Mouse (Mus musculus): ENCODE data around the gene Stip1. TPM values are rescaled to one million over a fixed set of nuclear protein-coding genes. Genes with fewer than 3 reads are reported as not detected.
A peak's percentile ranks its signal among the peaks of the same experiment; 100 is the strongest.

The Stip1 gene
- polyA plus RNA-seq, 1 experiment from 2014 or later = 244 TPM

DNA sequence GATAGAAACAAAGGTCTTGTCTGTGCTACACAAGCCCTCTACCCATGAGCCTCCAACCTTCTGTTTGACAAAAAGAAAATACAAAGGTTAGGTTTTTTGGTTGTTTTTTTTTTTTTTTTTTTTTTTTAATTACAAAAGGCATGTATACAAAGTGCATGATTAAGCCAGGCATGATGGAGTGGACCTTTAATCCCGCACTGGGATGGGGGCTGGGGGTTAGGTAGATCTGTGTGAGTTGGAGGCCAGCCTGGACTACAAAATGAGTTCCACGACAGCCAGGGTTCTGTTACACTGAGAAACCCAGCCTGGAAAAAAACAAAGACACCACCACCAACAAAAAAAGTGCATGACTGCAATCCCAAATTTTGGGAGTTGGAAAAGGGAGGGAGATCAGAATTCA is 1.4 kb upstream of the Stip1 start:
- Histone ChIP-seq H3K4me1 (peaks cover 20% of the 10 kb centered on the region), H3K36me3 (no peaks in the 10 kb centered on the region), H3K9me3 (replicated peaks) (no peaks in the 10 kb centered on the region), H3K4me2 (replicated peaks) (peak overlapping the region; percentile 83; the same call in 1 of the 2 replicates), H3K4me3 (replicated peaks) (peak overlapping the region; percentile 52), H3K9ac (no peak overlapping the region), H3K27me3 (no peaks in the 10 kb centered on the region), H3K27ac (replicated peaks) (no peak overlapping the region)
- 89% methylated on average over 2 of the region's 2 CpGs for WGBS
- no peak for ATAC-seq (ENCODE audit: insufficient number of reproducible peaks, low FRiP score, low TSS enrichment, low read depth)

GRCm38 (mm10) chr19:7040637-7041130 is 917 bp upstream of the Stip1 start:
- Histone ChIP-seq H3K27ac (replicated peaks) (peak overlapping the region; percentile 94), H3K4me2 (replicated peaks) (peak overlapping the region; percentile 83), H3K4me1 (peaks cover 20% of the 10 kb centered on the region), H3K4me3 (replicated peaks) (peak overlapping the region; percentile 52), H3K27me3 (no peaks in the 10 kb centered on the region), H3K9me3 (replicated peaks) (no peaks in the 10 kb centered on the region), H3K9ac (peak overlapping the region; percentile 68), H3K36me3 (peaks cover 2% of the 10 kb centered on the region; the same call in 1 of the 2 replicates)
- WGBS = 21% methylated on average over 13 of the region's 13 CpGs
- ATAC-seq (ENCODE audit: insufficient number of reproducible peaks, low FRiP score, low TSS enrichment, low read depth) = no peak

- peak overlapping the region; percentile 64 for H3K4me2 ChIP-seq (replicated peaks)
- H3K27ac ChIP-seq (replicated peaks) = peak overlapping the region; percentile 89
- H3K4me3 ChIP-seq (replicated peaks) = peak overlapping the region; percentile 83
- peaks cover 20% of the 10 kb centered on the region for H3K4me1 ChIP-seq
- 1% methylated on average over 35 of the region's 35 CpGs for WGBS
- no peaks in the 10 kb centered on the region for H3K9me3 ChIP-seq (replicated peaks)
- peaks cover 14% of the 10 kb centered on the region for H3K36me3 ChIP-seq
- H3K27me3 ChIP-seq = no peaks in the 10 kb centered on the region
- peak; percentile 6; the same call in 1 of the 2 replicates for ATAC-seq (ENCODE audit: insufficient number of reproducible peaks, low FRiP score, low TSS enrichment, low read depth)
- H3K9ac ChIP-seq = peak overlapping the region; percentile 73
Observed at GRCm38 (mm10) chr19:7039088-7039720, 563 bp downstream of the Stip1 start.

- H3K4me1 ChIP-seq = peaks cover 14% of the 10 kb centered on the region
- H3K4me2 ChIP-seq (replicated peaks) = no peak overlapping the region
- no peaks in the 10 kb centered on the region for H3K9me3 ChIP-seq (replicated peaks)
- H3K9ac ChIP-seq = no peak overlapping the region
- no peak overlapping the region for H3K27ac ChIP-seq (replicated peaks)
- 84% methylated on average over 5 of the region's 5 CpGs for WGBS
- no peaks in the 10 kb centered on the region for H3K27me3 ChIP-seq
- ATAC-seq (ENCODE audit: insufficient number of reproducible peaks, low FRiP score, low TSS enrichment, low read depth) = no peak
- no peak overlapping the region for H3K4me3 ChIP-seq (replicated peaks)
- H3K36me3 ChIP-seq = peaks cover 64% of the 10 kb centered on the region
Observed at GRCm38 (mm10) chr19:7034006-7034405, 5.8 kb downstream of the Stip1 start.

DNA sequence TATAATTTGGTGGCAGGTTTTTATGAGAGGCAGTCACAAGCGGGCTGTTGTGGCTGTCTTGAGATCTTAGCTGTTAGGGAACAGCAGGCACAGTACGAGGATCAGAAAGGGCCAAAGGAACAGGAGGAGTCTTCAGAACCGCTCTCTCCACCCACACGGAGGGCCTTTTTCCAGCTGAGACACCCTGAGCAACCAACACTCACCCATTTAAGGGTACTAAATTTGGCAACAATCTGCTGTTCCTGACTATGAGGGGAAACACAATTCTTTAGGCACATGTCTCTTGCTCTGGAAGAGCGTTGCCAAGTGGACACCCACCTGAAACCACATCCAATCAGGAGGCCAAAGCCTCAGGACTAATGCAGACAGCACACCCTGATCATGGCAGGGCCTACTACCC is 10.2 kb downstream of the Stip1 start:
- 94% methylated on average over 5 of the region's 5 CpGs for WGBS
- no peak overlapping the region for H3K4me2 ChIP-seq (replicated peaks)
- H3K27me3 ChIP-seq = no peaks in the 10 kb centered on the region
- no peak overlapping the region for H3K27ac ChIP-seq (replicated peaks)
- H3K4me3 ChIP-seq (replicated peaks) = no peak overlapping the region
- H3K9me3 ChIP-seq (replicated peaks) = no peaks in the 10 kb centered on the region
- peaks cover 90% of the 10 kb centered on the region for H3K36me3 ChIP-seq
- no peak for ATAC-seq (ENCODE audit: insufficient number of reproducible peaks, low FRiP score, low TSS enrichment, low read depth)
- no peaks in the 10 kb centered on the region for H3K4me1 ChIP-seq
- no peak overlapping the region for H3K9ac ChIP-seq

DNA sequence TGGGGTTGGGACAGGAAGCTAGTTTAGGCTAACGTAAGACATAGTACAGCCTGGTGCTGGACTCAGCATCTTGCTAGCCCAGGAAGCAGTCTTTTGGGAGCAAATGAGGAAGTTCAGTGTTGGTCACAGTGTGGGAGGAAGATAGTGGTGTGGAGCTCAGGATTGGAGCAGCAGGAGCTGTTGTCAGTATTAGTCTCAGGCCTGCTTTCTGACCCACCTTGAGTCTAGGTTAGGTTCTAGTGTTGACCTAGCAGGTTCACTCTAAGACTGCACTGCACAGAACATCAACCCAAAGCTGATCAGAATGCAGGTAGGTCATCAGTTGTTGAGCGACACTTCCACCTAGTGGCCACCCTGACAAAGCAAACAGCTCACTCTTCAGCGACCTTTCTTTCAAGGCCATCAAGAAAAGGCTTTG is 19.5 kb downstream of the Stip1 start:
- 49% methylated on average over 3 of the region's 3 CpGs for WGBS
- Histone ChIP-seq H3K4me1 (no peaks in the 10 kb centered on the region), H3K36me3 (peaks cover 66% of the 10 kb centered on the region), H3K4me2 (replicated peaks) (no peak overlapping the region), H3K27me3 (no peaks in the 10 kb centered on the region), H3K27ac (replicated peaks) (no peak overlapping the region), H3K9me3 (replicated peaks) (no peaks in the 10 kb centered on the region), H3K9ac (no peak overlapping the region), H3K4me3 (replicated peaks) (no peak overlapping the region)
- 0 out of 2 replicates have a peak, but pooled peaks have one; percentile 41 for ATAC-seq (ENCODE audit: insufficient number of reproducible peaks, low FRiP score, low TSS enrichment, low read depth)

GRCm38 (mm10) chr19:7019191-7019590 is 20.6 kb downstream of the Stip1 start, which contains the start of gene Fermt3:
Fermt3 (minus strand) TSS chr19:7019469.
- no peaks in the 10 kb centered on the region for H3K27me3 ChIP-seq
- no peak for ATAC-seq (ENCODE audit: insufficient number of reproducible peaks, low FRiP score, low TSS enrichment, low read depth)
- H3K27ac ChIP-seq (replicated peaks) = no peak within 1 kb of the TSS; the same call in 1 of the 2 replicates
- no peaks in the 10 kb centered on the region for H3K4me1 ChIP-seq
- H3K9me3 ChIP-seq (replicated peaks) = no peaks in the 10 kb centered on the region
- peaks cover 56% of the 10 kb centered on the region for H3K36me3 ChIP-seq
- no peak within 1 kb of the TSS for H3K4me3 ChIP-seq (replicated peaks)
- 76% methylated on average over 5 of the region's 5 CpGs for WGBS
- no peak within 1 kb of the TSS for H3K4me2 ChIP-seq (replicated peaks)
- H3K9ac ChIP-seq = no peak within 1 kb of the TSS

GRCm38 (mm10) chr19:7018546-7018945 is 21.2 kb downstream of the Stip1 start:
- WGBS = 81% methylated on average over 11 of the region's 11 CpGs
- H3K36me3 ChIP-seq = peaks cover 51% of the 10 kb centered on the region
- H3K4me2 ChIP-seq (replicated peaks) = no peak overlapping the region
- no peak overlapping the region for H3K9ac ChIP-seq
- H3K9me3 ChIP-seq (replicated peaks) = no peaks in the 10 kb centered on the region
- H3K4me1 ChIP-seq = no peaks in the 10 kb centered on the region
- no peak overlapping the region; the same call in 1 of the 2 replicates for H3K27ac ChIP-seq (replicated peaks)
- no peak for ATAC-seq (ENCODE audit: insufficient number of reproducible peaks, low FRiP score, low TSS enrichment, low read depth)
- H3K27me3 ChIP-seq = no peaks in the 10 kb centered on the region
- no peak overlapping the region for H3K4me3 ChIP-seq (replicated peaks)

DNA sequence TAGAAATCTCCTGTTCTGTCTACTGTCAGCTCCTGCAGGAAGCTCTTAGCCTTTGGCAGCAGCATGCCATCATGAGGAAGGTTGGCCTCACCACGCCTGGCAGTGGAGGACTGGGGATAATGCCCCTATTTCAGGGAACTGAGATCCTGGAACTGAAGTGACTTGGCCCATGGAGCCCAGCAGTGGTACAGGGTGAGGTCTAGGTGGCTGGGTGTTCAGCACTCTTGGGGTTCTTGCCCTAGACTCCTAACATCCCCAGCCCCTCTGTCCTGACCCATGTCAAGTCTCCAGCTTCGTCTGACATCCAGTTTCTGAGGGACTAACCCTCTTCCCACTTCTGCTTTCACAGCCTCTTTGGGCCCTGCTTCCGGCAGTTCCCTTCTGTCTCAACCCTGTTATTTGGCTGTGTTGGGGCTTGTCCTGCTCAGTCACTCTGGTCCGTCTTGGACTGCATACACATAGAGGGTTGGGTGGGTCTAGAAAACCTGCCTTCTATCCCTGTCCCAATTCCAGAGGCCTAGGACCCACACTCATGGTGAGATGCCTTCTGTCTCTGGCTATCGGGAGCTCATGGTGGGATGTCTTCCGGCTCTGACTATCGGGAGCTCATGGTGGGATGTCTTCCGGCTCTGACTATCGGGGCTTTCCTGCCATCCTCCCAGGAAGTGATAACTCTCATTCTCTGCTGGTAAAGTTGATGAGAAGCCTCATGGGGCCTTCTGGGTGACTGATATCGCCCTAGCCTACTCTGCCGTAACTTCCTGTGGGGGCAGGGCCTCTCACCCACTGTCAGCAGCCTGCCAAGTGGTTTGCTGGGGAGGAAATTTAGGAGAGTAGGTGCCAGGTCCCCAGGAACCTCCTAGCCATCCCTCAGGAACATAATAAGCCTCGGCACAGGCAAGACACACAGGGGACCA is 22.0 kb downstream of the Stip1 start:
- Histone ChIP-seq H3K4me3 (replicated peaks) (no peak overlapping the region), H3K9ac (no peak overlapping the region), H3K27me3 (no peaks in the 10 kb centered on the region), H3K9me3 (replicated peaks) (no peaks in the 10 kb centered on the region), H3K36me3 (peaks cover 44% of the 10 kb centered on the region), H3K4me1 (no peaks in the 10 kb centered on the region), H3K27ac (replicated peaks) (no peak overlapping the region), H3K4me2 (replicated peaks) (no peak overlapping the region)
- ATAC-seq (ENCODE audit: insufficient number of reproducible peaks, low FRiP score, low TSS enrichment, low read depth) = no peak
- 78% methylated on average over 12 of the region's 12 CpGs for WGBS

GRCm38 (mm10) chr19:7014481-7015135 is 25.2 kb downstream of the Stip1 start:
- WGBS = 90% methylated on average over 20 of the region's 20 CpGs
- ATAC-seq (ENCODE audit: insufficient number of reproducible peaks, low FRiP score, low TSS enrichment, low read depth) = no peak

GRCm38 (mm10) chr19:7013984-7014383 is 25.8 kb downstream of the Stip1 start:
- Histone ChIP-seq H3K27ac (replicated peaks) (no peak overlapping the region), H3K9me3 (replicated peaks) (no peaks in the 10 kb centered on the region), H3K4me2 (replicated peaks) (no peak overlapping the region), H3K27me3 (no peaks in the 10 kb centered on the region), H3K4me3 (replicated peaks) (no peak overlapping the region), H3K9ac (no peak overlapping the region), H3K4me1 (no peaks in the 10 kb centered on the region), H3K36me3 (peaks cover 7% of the 10 kb centered on the region; the same call in 1 of the 2 replicates)
- WGBS = 86% methylated on average over 9 of the region's 9 CpGs
- ATAC-seq (ENCODE audit: insufficient number of reproducible peaks, low FRiP score, low TSS enrichment, low read depth) = no peak

More at GRCm38 (mm10) chr19:7014481-7015135, 25.2 kb downstream of the Stip1 start:
- H3K4me1 ChIP-seq = no peaks in the 10 kb centered on the region
- H3K27ac ChIP-seq (replicated peaks) = no peak overlapping the region
- H3K27me3 ChIP-seq = no peaks in the 10 kb centered on the region
- H3K4me2 ChIP-seq (replicated peaks) = no peak overlapping the region
- no peak overlapping the region for H3K4me3 ChIP-seq (replicated peaks)
- no peaks in the 10 kb centered on the region for H3K9me3 ChIP-seq (replicated peaks)
- no peak overlapping the region for H3K9ac ChIP-seq
- peaks cover 13% of the 10 kb centered on the region for H3K36me3 ChIP-seq
